Mouse (Mus musculus) midbrain, embryonic 14.5 days (tissue): ENCODE data around the gene Zfp444. TPM values are rescaled to one million over a fixed set of nuclear protein-coding genes. Genes with fewer than 3 reads are reported as not detected.
A peak's percentile ranks its signal among the peaks of the same experiment; 100 is the strongest.

Source experiments
- ATAC-seq: fragments of 200-750 bp; cut with Nextera tagmentation; 2 replicates; pipeline ENCODE4 v1.8.0; 2017; ENCODE audit warnings: moderate number of reproducible peaks, moderate library complexity; ENCODE audit not compliant: low FRiP score, low TSS enrichment
- DNase-seq: peaks from one replicate; pipeline ENCODE4 v3.0.0-alpha.2; 2015
- H3K27ac ChIP-seq: fragments of 300-500 bp; sonication (generic); replicated peaks from 2 replicates; pipeline ENCODE4 v1.5.1; 2014; ENCODE audit warnings: mild to moderate bottlenecking, low read depth, low read length, moderate library complexity
- H3K27me3 ChIP-seq: fragments of 300-500 bp; sonication (generic); 2 replicates; pipeline ENCODE4 v1.6.1; 2014; ENCODE audit warnings: low read length, control low read depth, mixed read lengths; ENCODE audit not compliant: control insufficient read depth, insufficient read depth
- H3K36me3 ChIP-seq: fragments of 300-500 bp; sonication (generic); 2 replicates; pipeline ENCODE4 v1.6.1; 2014; ENCODE audit warnings: low read length, control low read depth; ENCODE audit not compliant: control insufficient read depth, insufficient read depth
- H3K4me1 ChIP-seq: fragments of 300-500 bp; sonication (generic); 2 replicates; pipeline ENCODE4 v1.6.1; 2014; ENCODE audit warnings: mild to moderate bottlenecking, antibody characterized with exemption, low read length, control low read depth; ENCODE audit not compliant: control insufficient read depth, insufficient read depth
- H3K4me2 ChIP-seq: fragments of 300-500 bp; sonication (generic); 2 replicates; pipeline ENCODE4 v1.6.1; 2014; ENCODE audit warnings: mild to moderate bottlenecking, low read length, moderate library complexity
- H3K4me3 ChIP-seq: fragments of 300-500 bp; sonication (generic); replicated peaks from 2 replicates; pipeline ENCODE4 v1.5.1; 2014; ENCODE audit warnings: low read depth, low read length
- H3K9ac ChIP-seq: fragments of 300-500 bp; sonication (generic); replicated peaks from 2 replicates; pipeline ENCODE4 v1.6.1; 2014; ENCODE audit warnings: mild to moderate bottlenecking, low read length, moderate library complexity
- H3K9me3 ChIP-seq: fragments of 300-500 bp; sonication (generic); 2 replicates; pipeline ENCODE4 v1.6.1; 2016; ENCODE audit warnings: low read length, control low read depth, mixed read lengths; ENCODE audit not compliant: control insufficient read depth
- WGBS: fragments of 180-500 bp; shearing (Covaris S2); extraction: QIAGEN DNeasy Blood & Tissue Kit; methylation state at CpG from one replicate; pipeline ENCODE4 v1.1.7; 2014; 5-methylcytosine and 5-hydroxymethylcytosine counted together
- polyA plus RNA-seq: library from polyadenylated mRNA; unstranded; fragments of >200 nt; fragmentation: Nextera tagmentation; extraction: Ambion mirVana; gene quantifications from 2 replicates; pipeline ENCODE4 v1.2.1, GENCODE M21; 2014

Gene Zfp444
- 82.8 and 94.7 TPM in 2 replicates for polyA plus RNA-seq

DNA sequence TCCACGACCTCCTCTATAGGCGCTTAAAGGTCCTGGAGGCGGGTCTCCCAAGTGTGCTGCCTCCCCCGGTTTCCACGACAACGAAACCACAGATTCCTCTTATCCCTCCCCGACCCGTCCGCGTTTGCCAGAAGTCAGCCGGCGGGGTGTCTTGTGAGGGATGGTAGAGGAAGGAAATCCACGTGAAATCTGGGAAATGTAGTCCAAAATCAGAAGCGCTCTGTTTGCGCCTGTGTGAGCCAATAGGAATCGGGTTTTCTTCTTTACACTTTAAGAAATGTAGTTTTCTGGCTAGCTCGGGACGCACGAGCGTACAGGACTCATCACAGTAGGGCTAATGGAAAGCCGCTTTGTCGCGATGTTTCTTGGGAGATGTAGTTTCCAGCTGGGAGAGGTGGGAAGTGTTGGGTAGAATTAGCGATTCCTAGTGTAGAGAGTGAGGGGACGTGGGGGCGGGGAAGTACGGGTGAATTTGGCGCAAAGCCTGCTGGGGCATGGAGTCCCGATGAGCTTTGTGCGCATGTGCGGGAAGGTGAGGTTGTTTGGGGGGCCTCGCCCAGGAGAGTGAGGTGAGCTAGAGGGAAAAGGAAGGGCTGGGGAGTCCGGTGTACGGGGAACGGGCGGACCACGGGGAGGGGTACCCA, at the start of gene Zfp444:
TSS of gene Zfp444 (plus strand) at position 221 of the 644 bp plus-strand sequence.
- Histone ChIP-seq H3K9me3 (no peaks in the 10 kb centered on the region), H3K4me3 (peak within 1 kb of the TSS; percentile 66), H3K4me1 (0 out of 2 replicates have a peak, but pooled peaks cover 3% of the 10 kb centered on the region), H3K9ac (peak within 1 kb of the TSS; percentile 78), H3K27ac (peak within 1 kb of the TSS; percentile 87), H3K36me3 (peaks cover 4% of the 10 kb centered on the region; the same call in 1 of the 2 replicates), H3K27me3 (no peaks in the 10 kb centered on the region), H3K4me2 (peak within 1 kb of the TSS; percentile 90)
- ATAC-seq (peak; percentile 98), DNase-seq (peak; percentile 100)
- WGBS, result under 1% methylated on average over 37 of the region's 37 CpGs

GRCm38 (mm10) chr7:6126690-6127448, 45.2 kb upstream of the Zfp444 start:
- Histone ChIP-seq H3K4me1 (no peaks in the 10 kb centered on the region), H3K9ac (peak overlapping the region; percentile 2; the same call in 1 of the 2 replicates), H3K27ac (peak overlapping the region; percentile 65), H3K27me3 (no peaks in the 10 kb centered on the region), H3K4me3 (no peak overlapping the region), H3K36me3 (peaks cover 6% of the 10 kb centered on the region), H3K4me2 (no peak overlapping the region), H3K9me3 (0 out of 2 replicates have a peak, but pooled peaks cover 1% of the 10 kb centered on the region)
- WGBS, result 37% methylated on average over 7 of the region's 7 CpGs
- DNase-seq, result peak; percentile 91
- ATAC-seq, result peak; percentile 53

GRCm38 (mm10) chr7:6130346-6130745, 41.7 kb upstream of the Zfp444 start:
- Histone ChIP-seq H3K27ac (no peak overlapping the region), H3K9me3 (0 out of 2 replicates have a peak, but pooled peaks cover 10% of the 10 kb centered on the region), H3K36me3 (peaks cover 28% of the 10 kb centered on the region), H3K4me2 (no peak overlapping the region), H3K9ac (no peak overlapping the region), H3K4me1 (no peaks in the 10 kb centered on the region), H3K4me3 (no peak overlapping the region), H3K27me3 (no peaks in the 10 kb centered on the region)
- DNase-seq, result no peak
- ATAC-seq, result no peak
- 52% methylated on average over 4 of the region's 4 CpGs for WGBS

GRCm38 (mm10) chr7:6132646-6133045, 39.4 kb upstream of the Zfp444 start:
- DNase-seq (no peak), ATAC-seq (no peak)
- Histone ChIP-seq H3K9ac (no peak overlapping the region), H3K4me2 (no peak overlapping the region), H3K4me3 (no peak overlapping the region), H3K4me1 (no peaks in the 10 kb centered on the region), H3K27me3 (no peaks in the 10 kb centered on the region), H3K36me3 (peaks cover 35% of the 10 kb centered on the region), H3K9me3 (0 out of 2 replicates have a peak, but pooled peaks cover 10% of the 10 kb centered on the region), H3K27ac (no peak overlapping the region)
- 81% methylated on average over 30 of the region's 30 CpGs for WGBS

GRCm38 (mm10) chr7:6136497-6136896, 35.5 kb upstream of the Zfp444 start:
- no peak for DNase-seq
- ATAC-seq, result no peak
- Histone ChIP-seq H3K36me3 (peaks cover 42% of the 10 kb centered on the region), H3K9ac (no peak overlapping the region), H3K4me2 (no peak overlapping the region), H3K27me3 (no peaks in the 10 kb centered on the region), H3K9me3 (0 out of 2 replicates have a peak, but pooled peaks cover 10% of the 10 kb centered on the region), H3K4me3 (no peak overlapping the region), H3K27ac (no peak overlapping the region), H3K4me1 (no peaks in the 10 kb centered on the region)

- Histone ChIP-seq H3K27ac (no peak overlapping the region), H3K4me2 (no peak overlapping the region), H3K36me3 (peaks cover 24% of the 10 kb centered on the region), H3K9ac (no peak overlapping the region), H3K4me3 (no peak overlapping the region), H3K27me3 (no peaks in the 10 kb centered on the region), H3K9me3 (no peaks in the 10 kb centered on the region), H3K4me1 (no peaks in the 10 kb centered on the region)
- no peak for DNase-seq
- 88% methylated on average over 3 of the region's 3 CpGs for WGBS
- no peak for ATAC-seq
These were observed 32.7 kb upstream of the Zfp444 start for GRCm38 (mm10) chr7:6139295-6139694.

- 74% methylated on average over 2 of the region's 2 CpGs for WGBS
- Histone ChIP-seq H3K27ac (no peak overlapping the region), H3K4me1 (no peaks in the 10 kb centered on the region), H3K36me3 (peaks cover 12% of the 10 kb centered on the region; the same call in 1 of the 2 replicates), H3K9me3 (no peaks in the 10 kb centered on the region), H3K4me3 (no peak overlapping the region), H3K27me3 (no peaks in the 10 kb centered on the region), H3K9ac (no peak overlapping the region), H3K4me2 (no peak overlapping the region)
- ATAC-seq (no peak), DNase-seq (peak; percentile 17)
These were observed 28.0 kb upstream of the Zfp444 start for GRCm38 (mm10) chr7:6143991-6144531.

DNA sequence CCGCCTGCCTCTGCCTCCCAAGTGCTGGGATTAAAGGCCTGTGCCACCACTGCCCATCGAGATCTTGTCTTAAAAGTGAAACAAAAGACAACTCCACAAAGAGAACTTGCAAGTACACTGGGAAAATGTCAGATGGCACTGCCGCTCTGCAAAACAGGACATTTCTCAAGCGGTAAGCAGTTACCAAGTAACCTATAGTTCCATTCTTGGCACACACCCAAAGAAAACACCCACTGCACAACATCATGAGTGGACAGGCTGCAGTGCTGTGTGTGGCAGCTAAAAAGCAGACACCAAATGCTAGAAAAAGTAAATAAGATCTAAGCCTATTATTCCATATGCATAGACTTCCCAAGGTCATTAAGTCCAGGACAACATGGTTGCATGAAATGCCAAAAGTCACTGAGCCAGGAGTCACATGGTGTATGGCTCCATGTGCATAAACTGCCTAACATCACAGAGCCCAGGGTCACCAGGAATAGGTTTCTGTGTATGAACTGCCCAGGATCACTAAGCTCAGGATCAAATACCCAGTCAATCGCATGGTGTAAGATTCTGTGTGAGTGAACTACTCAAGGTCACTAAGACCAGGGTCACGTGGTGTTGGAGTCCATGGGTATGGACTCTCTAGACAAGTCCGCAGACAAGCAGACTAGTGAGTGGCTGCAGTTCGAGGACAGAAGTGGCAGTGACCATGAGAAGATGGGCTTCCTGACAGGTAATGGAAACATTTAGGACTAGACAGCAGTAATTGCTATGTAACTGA, 26.4 kb upstream of the Zfp444 start:
- Histone ChIP-seq H3K36me3 (peaks cover 11% of the 10 kb centered on the region; the same call in 1 of the 2 replicates), H3K4me2 (no peak overlapping the region), H3K9ac (no peak overlapping the region), H3K27ac (no peak overlapping the region), H3K9me3 (no peaks in the 10 kb centered on the region), H3K27me3 (no peaks in the 10 kb centered on the region), H3K4me1 (no peaks in the 10 kb centered on the region), H3K4me3 (no peak overlapping the region)
- no peak for DNase-seq
- WGBS, result 88% methylated on average over 8 of the region's 8 CpGs
- no peak for ATAC-seq
